In the genomic region with DNA sequence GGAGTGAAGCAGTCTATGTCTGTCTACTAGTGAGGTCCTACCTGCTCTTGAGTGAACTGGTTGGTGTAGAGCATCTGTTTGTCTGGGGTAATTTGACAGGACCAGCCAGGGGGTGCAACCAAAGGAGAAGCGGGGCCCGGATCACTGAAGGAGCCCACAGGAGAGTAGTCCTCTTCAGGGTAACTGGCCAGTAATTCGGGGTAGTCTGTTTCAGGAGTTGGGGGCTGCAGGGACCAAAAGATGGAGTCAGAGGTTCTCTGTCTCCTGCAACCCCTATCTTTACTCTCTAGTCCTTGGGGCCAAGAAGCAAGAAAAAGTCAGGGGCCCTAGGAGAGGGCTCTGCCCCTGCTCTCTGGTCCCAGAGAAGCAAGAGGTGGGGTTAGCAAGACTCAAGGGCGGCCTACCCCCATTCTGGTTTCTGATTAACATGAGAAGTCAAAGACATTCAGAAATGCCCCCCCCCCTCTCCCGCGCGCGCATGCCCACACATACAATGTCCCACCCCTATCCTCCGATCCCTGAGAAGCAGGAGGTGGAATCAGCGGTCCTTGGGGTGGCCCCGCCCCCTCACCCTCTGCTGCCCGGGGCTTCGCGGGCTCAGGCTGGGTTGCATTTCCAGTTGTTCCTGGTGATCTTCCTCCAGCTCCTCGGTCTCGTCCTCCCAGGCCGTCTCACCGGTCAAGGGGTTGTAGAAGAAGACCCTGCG, we compare ENCODE assay signal across 9 mouse cellular contexts. TPM values are rescaled to one million over a fixed set of nuclear protein-coding genes. Genes with fewer than 3 reads are reported as not detected.
DNase-seq lines count a peak whose midpoint lies in the region; ATAC-seq and TF ChIP-seq lines count a peak whose summit lies in the region.
"Had no signal": no experiment of that assay in that cellular context is flagged by ENCODE, and none has a peak within 500 bp of the region (broad histone marks: within the 10 kb centered on the region; RNA-seq: fewer than 3 reads in every experiment).

No protein-coding gene starts in this region.

- H3K27ac ChIP-seq in ES-E14 (ENCODE audit: insufficient read depth, low read depth, low read length, poor library complexity, severe bottlenecking) = no peak overlapping the region
- H3K27ac ChIP-seq in liver, embryonic 16.5 days (ENCODE audit: low read length) = no peak overlapping the region
- H3K27ac ChIP-seq: macrophage had no signal

- H3K9me3 ChIP-seq in ES-E14 (ENCODE audit: control insufficient read depth, insufficient read depth, low read depth, low read length) = no peaks in the 10 kb centered on the region
- H3K9me3 ChIP-seq in liver, embryonic 16.5 days (replicated peaks; ENCODE audit: control insufficient read depth, low read length) = no peaks in the 10 kb centered on the region

- 63% methylated on average over 19 of the region's 19 CpGs for WGBS in liver, embryonic 16.5 days (ENCODE audit: insufficient replicate concordance)

- ATAC-seq in liver, embryonic 16.5 days (ENCODE audit: low read depth) = peak; percentile 35; the same call in 1 of the 2 replicates

- in situ Hi-C loops in ES-E14 (cut with MboI; ENCODE audit: low sequenced_read_pairs in 2 of 2, unreplicated experiment in 2 of 2) = loop anchor here in 1 of 2 experiments (10.0 kb wide), 2 partner anchors 125 to 335 kb away; no protein-coding TSS in a partner anchor

- H3K4me3 ChIP-seq in ES-E14 (ENCODE audit: insufficient read depth in 1 of 2, low read depth in 1 of 2, low read length in 2 of 2, poor library complexity in 1 of 2, severe bottlenecking in 1 of 2) = peak overlapping the region in 1 of 2 experiments; percentile 7; a peak in 2 of 4 replicates
- no peak overlapping the region for H3K4me3 ChIP-seq in liver, embryonic 16.5 days (ENCODE audit: low read depth, low read length)

- intact Hi-C loops in gastrocnemius, postnatal 14 days (cut with DNase I; ENCODE audit: low total_unique reads) = loop anchor here (10.0 kb wide), 1 partner anchor 215 kb away; no protein-coding TSS in a partner anchor

- H3K4me1 ChIP-seq in ES-E14 (ENCODE audit: control insufficient read depth in 2 of 2, insufficient read depth in 2 of 2, low read length in 2 of 2, poor library complexity in 1 of 2) = peaks cover 2 to 22% of the 10 kb centered on the region in 2 experiments; a peak in 2 of 4 replicates
- peaks cover 2% of the 10 kb centered on the region; the same call in 1 of the 2 replicates for H3K4me1 ChIP-seq in liver, embryonic 16.5 days (ENCODE audit: control insufficient read depth, low read depth, low read length)

- H3K27me3 ChIP-seq in liver, embryonic 16.5 days (ENCODE audit: control insufficient read depth, insufficient read depth, low read depth, low read length) = no peaks in the 10 kb centered on the region

- peak overlapping the region; percentile 37 for H3K4me2 ChIP-seq in liver, embryonic 16.5 days (ENCODE audit: low read depth, low read length)

- DNase-seq in ES-E14 (ENCODE audit: low read depth, low spot score) (no peak), MN1 (ENCODE audit: low spot score) (no peak)
- peak; percentile 59 for DNase-seq in adrenal gland, postnatal 25 days
- DNase-seq in kidney, adult 11 months = peak; percentile 82
- no peak for DNase-seq in thymus, postnatal 4 days
- DNase-seq in gastrocnemius, postnatal 14 days = no peak
- DNase-seq: thymus, postnatal 14 days had no signal

- peak overlapping the region; percentile 22; the same call in 1 of the 2 replicates for H3K9ac ChIP-seq in ES-E14 (ENCODE audit: insufficient read depth, low read depth, low read length, poor library complexity, severe bottlenecking)
- no peak overlapping the region for H3K9ac ChIP-seq in liver, embryonic 16.5 days (ENCODE audit: low read depth, low read length)

- no peaks in the 10 kb centered on the region; the same call in 1 of the 2 replicates for H3K36me3 ChIP-seq in ES-E14 (ENCODE audit: control insufficient read depth, insufficient read depth, low read length, poor library complexity, severe bottlenecking)
- no peaks in the 10 kb centered on the region for H3K36me3 ChIP-seq in liver, embryonic 16.5 days (ENCODE audit: control insufficient read depth, insufficient read depth)

TF ChIP-seq in ES-E14, 5 proteins besides CTCF, POLR2A, EP300 and RAD21:
- TF ChIP-seq MAFK (IDR thresholded peaks at IDR 0.05; ENCODE audit: insufficient read depth, low read depth, low read length) (no peak), ZNF384 (IDR thresholded peaks at IDR 0.05; ENCODE audit: low read depth, low read length) (no peak), ZC3H11A (IDR thresholded peaks at IDR 0.05; ENCODE audit: borderline replicate concordance, low read depth, low read length) (no peak), HCFC1 (IDR thresholded peaks at IDR 0.05; ENCODE audit: borderline replicate concordance, insufficient read depth, low read length) (no peak), CHD2 (IDR thresholded peaks at IDR 0.05; ENCODE audit: low read depth, low read length) (no peak)

RNA-seq across cellular contexts. Expression of a gene that starts 23.9 kb away (rescaled TPM):
- total RNA-seq in ES-E14 (2012; rRNA removed) = 7.8 and 8.2 TPM in 2 replicates
- total RNA-seq in adrenal gland, postnatal 25 days (2021) = 12.8 and 15.2 TPM in 2 replicates
- polyA plus RNA-seq in liver, embryonic 16.5 days (2015; fragmentation: Nextera tagmentation; extraction: Ambion mirVana) = 2.2 and 3.8 TPM in 2 replicates
- total RNA-seq in gastrocnemius, postnatal 14 days (2021) = 10 to 100 TPM in 1 of 2 experiments, 1 to 10 TPM in 1; 7.5 to 13.5 TPM

Comparison
In these comparisons a context has a peak if more than half of its experiments do, and no peak if none do; other contexts are left out.
1. DNase-seq: peak in adrenal gland, postnatal 25 days (single experiment) and kidney, adult 11 months (single experiment); none in ES-E14 (single experiment), thymus, postnatal 4 days (single experiment), MN1 (single experiment) and gastrocnemius, postnatal 14 days (single experiment).